Mouse (Mus musculus) limb, embryonic 12.5 days (tissue): ENCODE measurements around the gene Mpp3. TPM values are rescaled to one million over a fixed set of nuclear protein-coding genes. Genes with fewer than 3 reads are reported as not detected.

Source experiments
- ATAC-seq: fragments of 200-750 bp; cut with Nextera tagmentation; 2 replicates; pipeline ENCODE4 v1.8.0; 2017; ENCODE audit warnings: low read depth, moderate TSS enrichment; ENCODE audit not compliant: insufficient number of reproducible peaks, insufficient read depth, low FRiP score, low TSS enrichment
- H3K27ac ChIP-seq: fragments of 300-500 bp; sonication (generic); 2 replicates; pipeline ENCODE4 v1.5.1; 2016; ENCODE audit warnings: mild to moderate bottlenecking, moderate library complexity
- H3K27me3 ChIP-seq: fragments of 300-500 bp; sonication (generic); 2 replicates; pipeline ENCODE4 v1.6.1; 2016; ENCODE audit warnings: mild to moderate bottlenecking, moderate library complexity
- H3K36me3 ChIP-seq: fragments of 300-500 bp; sonication (generic); 2 replicates; pipeline ENCODE4 v1.6.1; 2016; ENCODE audit warnings: mild to moderate bottlenecking, moderate library complexity
- H3K4me1 ChIP-seq: fragments of 300-500 bp; sonication (generic); replicated peaks from 2 replicates; pipeline ENCODE4 v1.6.1; 2016
- H3K4me2 ChIP-seq: fragments of 300-500 bp; sonication (generic); 2 replicates; pipeline ENCODE4 v1.6.1; 2016; ENCODE audit warnings: mild to moderate bottlenecking, moderate library complexity
- H3K4me3 ChIP-seq: fragments of 300-500 bp; sonication (generic); replicated peaks from 2 replicates; pipeline ENCODE4 v1.5.1; 2016; ENCODE audit warnings: mild to moderate bottlenecking
- H3K9ac ChIP-seq: fragments of 300-500 bp; sonication (generic); replicated peaks from 2 replicates; pipeline ENCODE4 v1.6.1; 2016; ENCODE audit warnings: mild to moderate bottlenecking, moderate library complexity
- H3K9me3 ChIP-seq: fragments of 300-500 bp; sonication (generic); 2 replicates; pipeline ENCODE4 v1.6.1; 2016; ENCODE audit warnings: mild to moderate bottlenecking, moderate library complexity
- WGBS: fragments of 180-500 bp; shearing (Covaris S2); methylation state at CpG from one replicate; pipeline ENCODE4 v1.1.7; 2016; 5-methylcytosine and 5-hydroxymethylcytosine counted together
- polyA plus RNA-seq: library from polyadenylated mRNA; unstranded; fragments of >200 nt; fragmentation: Nextera tagmentation; extraction: Ambion mirVana; gene quantifications from 2 replicates; pipeline ENCODE4 v1.2.1, GENCODE M21; 2016

Mpp3 gene
- polyA plus RNA-seq, 1 experiment from 2014 or later, result 16.3 TPM

- H3K4me1 ChIP-seq, result peaks cover 54% of the 10 kb centered on the region
- peaks cover 89% of the 10 kb centered on the region for H3K27me3 ChIP-seq
- H3K36me3 ChIP-seq, result no peaks in the 10 kb centered on the region
- H3K9me3 ChIP-seq, result no peaks in the 10 kb centered on the region
- no peak overlapping the region; the same call in 1 of the 2 replicates for H3K27ac ChIP-seq
- peak overlapping the region; percentile 56 for H3K4me3 ChIP-seq
- WGBS, result under 1% methylated on average over 78 of the region's 78 CpGs
- peak overlapping the region; percentile 95 for H3K4me2 ChIP-seq
- H3K9ac ChIP-seq, result peak overlapping the region; percentile 62
- ATAC-seq, result no peak
Measured at GRCm38 (mm10) chr11:101963473-101964291, 64.6 kb downstream of the Mpp3 start.

- H3K27me3 ChIP-seq, result peaks cover 89% of the 10 kb centered on the region
- no peak overlapping the region for H3K27ac ChIP-seq
- peak overlapping the region; percentile 95 for H3K4me2 ChIP-seq
- no peaks in the 10 kb centered on the region for H3K36me3 ChIP-seq
- H3K9me3 ChIP-seq, result no peaks in the 10 kb centered on the region
- peaks cover 49% of the 10 kb centered on the region for H3K4me1 ChIP-seq
- H3K9ac ChIP-seq, result no peak overlapping the region
- ATAC-seq, result no peak
- 3% methylated on average over 11 of the region's 11 CpGs for WGBS
- peak overlapping the region; percentile 56 for H3K4me3 ChIP-seq
Measured at GRCm38 (mm10) chr11:101963043-101963442, 65.2 kb downstream of the Mpp3 start.

GRCm38 (mm10) chr11:101957476-101957875 is 70.8 kb downstream of the Mpp3 start:
- no peak overlapping the region for H3K9ac ChIP-seq
- no peak for ATAC-seq
- H3K27me3 ChIP-seq, result peaks cover 34% of the 10 kb centered on the region

GRCm38 (mm10) chr11:101953441-101953840 is 74.8 kb downstream of the Mpp3 start:
- no peak overlapping the region for H3K4me2 ChIP-seq
- no peak overlapping the region for H3K4me3 ChIP-seq
- ATAC-seq, result no peak
- peaks cover 11% of the 10 kb centered on the region for H3K4me1 ChIP-seq
- WGBS, result 75% methylated on average over 4 of the region's 4 CpGs
- no peaks in the 10 kb centered on the region for H3K9me3 ChIP-seq
- H3K36me3 ChIP-seq, result no peaks in the 10 kb centered on the region
- H3K9ac ChIP-seq, result no peak overlapping the region
- no peak overlapping the region for H3K27ac ChIP-seq
- peaks cover 7% of the 10 kb centered on the region for H3K27me3 ChIP-seq

More at GRCm38 (mm10) chr11:101957476-101957875, 70.8 kb downstream of the Mpp3 start:
- WGBS, result 65% methylated on average over 5 of the region's 5 CpGs
- no peaks in the 10 kb centered on the region for H3K9me3 ChIP-seq
- H3K4me2 ChIP-seq, result no peak overlapping the region
- no peaks in the 10 kb centered on the region for H3K36me3 ChIP-seq
- H3K4me3 ChIP-seq, result no peak overlapping the region
- H3K4me1 ChIP-seq, result peaks cover 14% of the 10 kb centered on the region
- H3K27ac ChIP-seq, result no peak overlapping the region

GRCm38 (mm10) chr11:101952541-101953341 is 75.5 kb downstream of the Mpp3 start:
- H3K9me3 ChIP-seq, result no peaks in the 10 kb centered on the region
- peak overlapping the region; percentile 23; the same call in 1 of the 2 replicates for H3K27ac ChIP-seq
- H3K4me1 ChIP-seq, result peaks cover 11% of the 10 kb centered on the region
- no peaks in the 10 kb centered on the region for H3K36me3 ChIP-seq
- no peak for ATAC-seq
- no peak overlapping the region for H3K4me3 ChIP-seq
- peak overlapping the region; percentile 34 for H3K4me2 ChIP-seq
- 37% methylated on average over 24 of the region's 24 CpGs for WGBS
- H3K9ac ChIP-seq, result no peak overlapping the region
- peaks cover 3% of the 10 kb centered on the region for H3K27me3 ChIP-seq

- WGBS, result 92% methylated on average over 5 of the region's 5 CpGs
- no peak overlapping the region for H3K4me2 ChIP-seq
- H3K4me3 ChIP-seq, result no peak overlapping the region
- peaks cover 15% of the 10 kb centered on the region for H3K4me1 ChIP-seq
- peaks cover 3% of the 10 kb centered on the region for H3K27me3 ChIP-seq
- H3K27ac ChIP-seq, result no peak overlapping the region
- no peak overlapping the region for H3K9ac ChIP-seq
- no peaks in the 10 kb centered on the region for H3K9me3 ChIP-seq
- no peaks in the 10 kb centered on the region for H3K36me3 ChIP-seq
- ATAC-seq, result no peak
Measured at GRCm38 (mm10) chr11:101950021-101950420, 78.2 kb downstream of the Mpp3 start.

Other genes with a start within 250 kb of the Mpp3 start
- 22.9 and 26.2 TPM in 2 replicates for gene Etv4, start 243.1 kb downstream of the Mpp3 start, polyA plus RNA-seq
- gene Meox1, start 134.1 kb downstream of the Mpp3 start, polyA plus RNA-seq, result 13.5 and 14.1 TPM in 2 replicates
- gene Sost, start 61.4 kb downstream of the Mpp3 start, polyA plus RNA-seq, result 1.1 and 1.2 TPM in 2 replicates
- not detected in 2 replicates for gene Cfap97d1, start 44.2 kb downstream of the Mpp3 start, polyA plus RNA-seq
- gene Dusp3, start 41.4 kb downstream of the Mpp3 start, polyA plus RNA-seq, result 11.2 and 11.6 TPM in 2 replicates
- gene Cd300lg, start 13.0 kb upstream of the Mpp3 start, polyA plus RNA-seq, result 0.40 and 0.70 TPM in 2 replicates
- gene Mpp2, start 60.1 kb upstream of the Mpp3 start, polyA plus RNA-seq, result 12.6 and 14.3 TPM in 2 replicates
- not detected in 2 replicates for gene Ppy, start 72.9 kb upstream of the Mpp3 start, polyA plus RNA-seq
- not detected in 2 replicates for gene Pyy, start 79.4 kb upstream of the Mpp3 start, polyA plus RNA-seq
- gene Nags, start 117.1 kb upstream of the Mpp3 start, polyA plus RNA-seq, result 0.24 TPM in 1 of 2 replicates, not detected in the other
- gene Tmem101, start 127.9 kb upstream of the Mpp3 start, polyA plus RNA-seq, result 40.6 and 44.2 TPM in 2 replicates
- 103 TPM in 2 replicates for gene Lsm12, start 156.8 kb upstream of the Mpp3 start, polyA plus RNA-seq
- 36.6 and 36.8 TPM in 2 replicates for gene G6pc3, start 161.2 kb upstream of the Mpp3 start, polyA plus RNA-seq
- 58.1 and 64.3 TPM in 2 replicates for gene Hdac5, start 201.7 kb upstream of the Mpp3 start, polyA plus RNA-seq
- 21.7 and 23.5 TPM in 2 replicates for gene BC030867, start 220.4 kb upstream of the Mpp3 start, polyA plus RNA-seq
- gene Asb16, start 240.3 kb upstream of the Mpp3 start, polyA plus RNA-seq, result 0.16 and 0.19 TPM in 2 replicates